Mouse (Mus musculus): Measurements from ENCODE around the gene Adam15. TPM values are rescaled to one million over a fixed set of nuclear protein-coding genes. Genes with fewer than 3 reads are reported as not detected.

The Adam15 gene
- 49.3 and 51.6 TPM in 2 replicates for polyA plus RNA-seq (2015; fragmentation: Nextera tagmentation; extraction: Ambion mirVana)

DNA sequence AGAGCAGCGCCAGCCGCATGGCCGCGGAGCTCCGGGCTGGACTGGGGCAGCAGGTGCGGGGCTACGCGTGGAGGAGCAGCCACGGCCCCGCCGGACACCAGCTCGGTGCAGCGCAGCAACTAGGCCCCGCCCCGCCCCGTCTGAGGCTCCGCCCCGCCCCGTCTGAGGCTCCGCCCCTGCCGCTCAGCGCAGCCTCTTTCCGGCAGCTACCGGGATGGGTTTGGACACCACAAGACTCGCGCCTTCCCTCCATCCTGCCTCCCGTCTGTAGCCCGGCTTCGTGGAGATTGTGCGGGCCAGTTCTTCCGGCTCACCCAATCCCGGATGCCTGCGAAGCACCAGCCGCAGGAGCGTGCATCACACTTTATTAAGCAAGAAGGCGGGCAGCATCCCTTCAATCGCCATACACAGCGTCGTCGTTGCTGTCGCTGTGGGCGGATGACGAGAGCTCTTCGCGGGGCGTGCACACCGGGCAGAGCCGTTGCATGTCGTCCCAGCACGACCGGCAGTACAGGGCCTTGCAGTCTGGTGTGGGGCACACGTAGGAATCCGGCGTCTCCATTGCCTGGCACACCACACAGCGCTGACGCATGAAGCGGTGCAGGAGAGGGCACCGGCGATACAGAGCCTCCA lies at the start of gene Adam15:
Gene Adam15, minus strand, starts transcription at position 128 of the 633 bp plus-strand sequence.
- Histone ChIP-seq H3K36me3 (ENCODE audit: control insufficient read depth, insufficient read depth, low read length) (no peaks in the 10 kb centered on the region; the same call in 1 of the 2 replicates), H3K9ac (ENCODE audit: low read depth, low read length) (peak within 1 kb of the TSS; percentile 77), H3K27ac (ENCODE audit: low read length) (peak within 1 kb of the TSS; percentile 54), H3K27me3 (replicated peaks; ENCODE audit: control insufficient read depth, insufficient read depth, low read length) (no peaks in the 10 kb centered on the region), H3K4me2 (ENCODE audit: low read depth, low read length) (peak within 1 kb of the TSS; percentile 99), H3K9me3 (ENCODE audit: control insufficient read depth, low read length) (no peaks in the 10 kb centered on the region), H3K4me1 (ENCODE audit: control insufficient read depth, insufficient read depth, low read length) (peaks cover 26% of the 10 kb centered on the region), H3K4me3 (ENCODE audit: low read length) (peak within 1 kb of the TSS; percentile 77)
- peak; percentile 90 for ATAC-seq
- WGBS = under 1% methylated on average over 59 of the region's 59 CpGs

DNA sequence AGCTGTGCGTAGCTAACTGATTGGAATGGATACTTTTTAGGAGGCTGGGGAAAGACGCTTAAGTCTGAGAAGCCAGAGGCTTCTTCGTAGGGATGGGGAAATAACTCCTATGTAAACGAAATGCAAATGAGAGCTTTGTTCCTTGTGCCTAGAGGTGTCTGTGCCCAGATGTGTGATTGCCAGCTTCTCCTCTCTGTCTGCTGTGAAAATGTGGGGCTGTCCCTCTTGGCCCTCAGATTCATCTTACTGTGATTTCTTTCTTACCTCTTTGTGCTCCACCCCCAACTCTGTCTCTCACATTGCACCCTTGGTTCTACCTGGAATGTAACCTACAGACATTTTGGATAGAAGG lies 46.8 kb upstream of the Adam15 start:
- peak overlapping the region; percentile 99 for H3K4me2 ChIP-seq (ENCODE audit: low read depth, low read length)

DNA sequence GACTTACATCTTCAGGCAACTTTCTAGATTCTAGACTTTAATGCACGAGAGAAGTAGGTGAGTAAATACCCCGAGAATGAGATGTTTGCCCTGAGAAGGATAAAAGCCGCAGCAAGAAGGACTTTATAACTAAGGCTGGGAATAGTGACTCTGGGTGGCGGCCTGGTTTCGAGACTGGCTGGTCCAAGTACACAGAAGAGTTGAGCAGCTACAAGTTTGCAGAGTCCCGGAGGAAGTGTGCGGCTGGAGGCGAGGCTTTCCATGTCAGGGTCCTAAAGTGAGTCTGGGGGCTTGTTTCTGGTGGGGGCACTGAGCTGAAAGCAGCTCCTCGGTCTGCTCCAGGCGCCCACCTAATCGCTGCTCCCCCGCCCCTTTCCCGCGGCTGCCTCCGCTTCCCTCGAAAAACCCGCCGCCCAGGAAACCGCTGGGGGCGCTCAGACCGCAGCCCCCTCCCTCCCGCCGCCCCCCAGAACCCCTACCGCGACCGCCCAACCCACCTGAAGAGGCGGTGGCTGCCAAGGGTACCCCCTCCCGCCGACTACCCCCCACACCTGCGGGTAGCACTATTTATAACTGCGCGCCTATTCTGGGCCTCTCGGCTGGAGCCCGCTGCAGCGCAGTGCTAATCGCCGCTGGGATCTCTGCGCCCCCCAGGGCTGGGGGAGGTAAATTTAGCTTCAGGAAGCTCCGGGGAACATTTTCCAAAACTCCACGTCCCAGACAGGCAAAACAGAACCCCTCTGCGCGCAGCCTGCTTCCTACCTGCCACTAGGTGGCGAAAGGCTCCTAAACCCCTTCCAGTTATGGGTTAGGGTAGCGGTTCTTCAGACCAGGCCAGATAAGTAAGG lies 46.2 kb upstream of the Adam15 start:
- H3K4me3 ChIP-seq (ENCODE audit: low read length) = peak overlapping the region; percentile 77
- H3K4me1 ChIP-seq (ENCODE audit: control insufficient read depth, insufficient read depth, low read length) = peaks cover 22% of the 10 kb centered on the region
- under 1% methylated on average over 40 of the region's 44 CpGs for WGBS
- no peak for ATAC-seq
- no peaks in the 10 kb centered on the region for H3K36me3 ChIP-seq (ENCODE audit: control insufficient read depth, insufficient read depth, low read length)
- no peaks in the 10 kb centered on the region for H3K27me3 ChIP-seq (replicated peaks; ENCODE audit: control insufficient read depth, insufficient read depth, low read length)
- H3K27ac ChIP-seq (ENCODE audit: low read length) = peak overlapping the region; percentile 97
- no peaks in the 10 kb centered on the region for H3K9me3 ChIP-seq (ENCODE audit: control insufficient read depth, low read length)
- peak overlapping the region; percentile 99 for H3K4me2 ChIP-seq (ENCODE audit: low read depth, low read length)
- H3K9ac ChIP-seq (ENCODE audit: low read depth, low read length) = peak overlapping the region; percentile 78

More for the DNA sequence above, 46.8 kb upstream of the Adam15 start:
- H3K9ac ChIP-seq (ENCODE audit: low read depth, low read length) = peak overlapping the region; percentile 78
- H3K4me3 ChIP-seq (ENCODE audit: low read length) = peak overlapping the region; percentile 77
- H3K27me3 ChIP-seq (replicated peaks; ENCODE audit: control insufficient read depth, insufficient read depth, low read length) = no peaks in the 10 kb centered on the region
- peak overlapping the region; percentile 97; the same call in 1 of the 2 replicates for H3K27ac ChIP-seq (ENCODE audit: low read length)
- ATAC-seq = no peak
- WGBS = 2% methylated on average over 4 of the region's 4 CpGs
- no peaks in the 10 kb centered on the region for H3K36me3 ChIP-seq (ENCODE audit: control insufficient read depth, insufficient read depth, low read length)
- H3K9me3 ChIP-seq (ENCODE audit: control insufficient read depth, low read length) = no peaks in the 10 kb centered on the region
- peaks cover 16% of the 10 kb centered on the region for H3K4me1 ChIP-seq (ENCODE audit: control insufficient read depth, insufficient read depth, low read length)

DNA sequence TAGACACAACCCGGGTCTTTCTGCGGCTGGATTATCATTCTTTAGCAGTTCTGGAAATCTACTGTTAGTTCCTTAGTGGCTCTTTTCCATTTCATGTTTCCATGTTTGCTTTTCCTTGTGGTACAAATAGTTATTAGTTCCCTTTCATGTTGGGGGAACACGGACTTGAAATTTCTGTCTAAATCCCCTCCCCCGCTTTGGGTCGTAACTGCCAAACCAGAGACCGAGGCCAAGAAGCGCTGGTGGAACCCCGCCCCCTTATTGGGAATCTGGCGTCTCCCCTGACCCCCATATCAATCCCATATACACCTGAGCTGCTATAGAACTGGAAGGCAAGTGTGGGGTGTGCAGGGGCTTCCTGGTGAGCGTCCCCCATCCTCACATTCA lies 45.6 kb upstream of the Adam15 start:
- H3K4me1 ChIP-seq (ENCODE audit: control insufficient read depth, insufficient read depth, low read length) = peaks cover 29% of the 10 kb centered on the region
- no peaks in the 10 kb centered on the region for H3K27me3 ChIP-seq (replicated peaks; ENCODE audit: control insufficient read depth, insufficient read depth, low read length)
- no peak for ATAC-seq
- no peaks in the 10 kb centered on the region for H3K9me3 ChIP-seq (ENCODE audit: control insufficient read depth, low read length)
- peak overlapping the region; percentile 77 for H3K4me3 ChIP-seq (ENCODE audit: low read length)
- H3K36me3 ChIP-seq (ENCODE audit: control insufficient read depth, insufficient read depth, low read length) = no peaks in the 10 kb centered on the region
- WGBS = 3% methylated on average over 10 of the region's 10 CpGs
- peak overlapping the region; percentile 78 for H3K9ac ChIP-seq (ENCODE audit: low read depth, low read length)
- H3K27ac ChIP-seq (ENCODE audit: low read length) = peak overlapping the region; percentile 97
- H3K4me2 ChIP-seq (ENCODE audit: low read depth, low read length) = peak overlapping the region; percentile 99

DNA sequence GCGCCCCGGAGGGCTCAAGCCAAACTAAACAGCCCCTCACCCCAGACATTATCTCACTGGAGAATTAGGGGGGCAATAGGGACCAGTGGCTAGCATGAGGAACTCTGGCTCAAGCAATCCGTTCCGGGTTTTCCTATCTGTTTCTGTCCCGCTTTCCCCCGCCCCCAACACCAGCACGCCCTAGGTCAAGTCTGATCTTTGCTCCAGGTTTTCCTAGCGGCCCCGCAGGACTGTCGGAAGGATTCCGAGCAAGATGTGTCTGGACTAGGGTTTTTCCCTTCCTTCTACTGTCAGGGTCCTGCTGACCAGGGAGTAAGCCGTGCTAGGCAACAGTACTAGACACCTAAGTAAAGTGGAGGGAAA lies 45.1 kb upstream of the Adam15 start:
- under 1% methylated on average over 12 of the region's 12 CpGs for WGBS
- peak overlapping the region; percentile 99 for H3K4me2 ChIP-seq (ENCODE audit: low read depth, low read length)
- peak; percentile 41 for ATAC-seq

DNA sequence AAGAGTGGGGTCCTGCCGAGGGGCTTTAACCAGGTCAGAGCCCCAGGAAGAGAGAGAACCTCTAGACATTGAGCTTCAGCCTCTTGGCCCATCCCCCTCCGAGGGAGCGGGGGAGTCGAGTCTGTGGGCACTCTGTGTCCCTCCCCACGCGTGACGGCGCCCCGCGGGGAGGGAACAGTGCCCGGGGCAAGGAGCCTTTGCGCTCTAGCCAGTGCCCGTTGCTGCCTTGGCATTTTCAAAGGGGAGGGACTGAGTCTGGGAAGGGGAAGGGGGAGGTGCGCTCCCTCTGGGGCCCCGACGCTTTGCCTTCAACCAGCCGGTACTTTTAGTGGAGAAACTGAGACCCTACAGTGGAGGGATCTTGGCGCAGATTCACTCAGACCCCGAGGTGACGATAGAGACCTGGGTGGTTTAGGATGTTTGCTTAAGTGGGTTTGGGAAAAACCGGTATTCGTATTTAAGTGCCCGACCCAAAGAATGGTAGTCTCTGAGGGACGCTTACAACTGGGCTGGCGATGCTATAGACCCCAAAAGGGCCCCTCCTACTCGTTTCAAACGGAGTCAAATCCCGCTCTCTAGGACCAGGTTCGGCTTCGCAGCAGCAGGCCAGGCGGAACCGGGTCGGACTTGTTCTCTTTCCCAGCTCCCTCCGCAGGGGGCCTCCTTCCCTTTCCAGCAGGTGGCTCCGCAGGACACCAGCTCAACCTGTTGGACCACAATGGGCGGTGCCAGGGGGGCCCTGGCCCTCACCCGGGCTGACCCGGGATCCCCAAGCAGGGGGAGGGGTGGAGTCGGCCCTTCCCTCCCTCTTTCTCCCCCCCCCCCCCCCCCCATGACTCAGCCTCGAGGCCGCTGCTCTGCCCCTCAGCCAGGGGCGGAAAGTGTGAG lies 44.5 kb upstream of the Adam15 start, which contains the start of gene Zbtb7b:
Gene Zbtb7b, minus strand, starts transcription at position 771 of the 888 bp plus-strand sequence.
- peak; percentile 68 for ATAC-seq
- peaks cover 40% of the 10 kb centered on the region for H3K4me1 ChIP-seq (ENCODE audit: control insufficient read depth, insufficient read depth, low read length)
- peak within 1 kb of the TSS; percentile 77 for H3K4me3 ChIP-seq (ENCODE audit: low read length)
- H3K4me2 ChIP-seq (ENCODE audit: low read depth, low read length) = peak within 1 kb of the TSS; percentile 99
- peak within 1 kb of the TSS; percentile 85 for H3K9ac ChIP-seq (ENCODE audit: low read depth, low read length)
- H3K27me3 ChIP-seq (replicated peaks; ENCODE audit: control insufficient read depth, insufficient read depth, low read length) = no peaks in the 10 kb centered on the region
- under 1% methylated on average over 40 of the region's 42 CpGs for WGBS
- H3K9me3 ChIP-seq (ENCODE audit: control insufficient read depth, low read length) = no peaks in the 10 kb centered on the region
- peak within 1 kb of the TSS; percentile 97 for H3K27ac ChIP-seq (ENCODE audit: low read length)
- no peaks in the 10 kb centered on the region for H3K36me3 ChIP-seq (ENCODE audit: control insufficient read depth, insufficient read depth, low read length)

More for the DNA sequence above, 45.1 kb upstream of the Adam15 start:
- peak overlapping the region; percentile 85 for H3K9ac ChIP-seq (ENCODE audit: low read depth, low read length)
- peak overlapping the region; percentile 97 for H3K27ac ChIP-seq (ENCODE audit: low read length)
- peaks cover 34% of the 10 kb centered on the region for H3K4me1 ChIP-seq (ENCODE audit: control insufficient read depth, insufficient read depth, low read length)
- peak overlapping the region; percentile 77 for H3K4me3 ChIP-seq (ENCODE audit: low read length)
- H3K9me3 ChIP-seq (ENCODE audit: control insufficient read depth, low read length) = no peaks in the 10 kb centered on the region
- no peaks in the 10 kb centered on the region for H3K36me3 ChIP-seq (ENCODE audit: control insufficient read depth, insufficient read depth, low read length)
- no peaks in the 10 kb centered on the region for H3K27me3 ChIP-seq (replicated peaks; ENCODE audit: control insufficient read depth, insufficient read depth, low read length)

DNA sequence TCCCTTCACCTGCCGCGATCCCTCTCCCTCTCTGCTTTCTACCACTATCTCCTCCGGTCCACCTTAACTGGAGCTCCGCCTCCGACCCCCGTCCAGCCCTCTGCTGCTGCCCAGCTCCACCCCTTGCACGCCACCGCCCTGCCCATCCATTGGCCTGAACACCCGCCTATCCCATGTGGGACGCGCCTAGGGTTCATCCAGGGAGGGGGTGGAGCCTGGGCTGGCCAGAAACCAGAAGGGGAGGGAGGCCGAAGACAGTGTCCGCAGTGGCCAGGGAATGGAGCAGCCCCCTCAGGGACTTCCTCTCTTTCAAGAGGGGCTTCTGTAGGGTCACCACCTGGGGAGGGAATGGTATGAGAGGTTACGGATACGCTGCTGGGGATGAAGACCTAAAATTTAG lies 43.8 kb upstream of the Adam15 start:
- Histone ChIP-seq H3K9me3 (ENCODE audit: control insufficient read depth, low read length) (no peaks in the 10 kb centered on the region), H3K9ac (ENCODE audit: low read depth, low read length) (peak overlapping the region; percentile 85), H3K4me2 (ENCODE audit: low read depth, low read length) (peak overlapping the region; percentile 99), H3K27ac (ENCODE audit: low read length) (peak overlapping the region; percentile 97), H3K4me3 (ENCODE audit: low read length) (peak overlapping the region; percentile 77), H3K27me3 (replicated peaks; ENCODE audit: control insufficient read depth, insufficient read depth, low read length) (no peaks in the 10 kb centered on the region), H3K4me1 (ENCODE audit: control insufficient read depth, insufficient read depth, low read length) (peaks cover 45% of the 10 kb centered on the region), H3K36me3 (ENCODE audit: control insufficient read depth, insufficient read depth, low read length) (no peaks in the 10 kb centered on the region)
- peak; percentile 87 for ATAC-seq
- WGBS = 0% methylated on average over 15 of the region's 15 CpGs

DNA sequence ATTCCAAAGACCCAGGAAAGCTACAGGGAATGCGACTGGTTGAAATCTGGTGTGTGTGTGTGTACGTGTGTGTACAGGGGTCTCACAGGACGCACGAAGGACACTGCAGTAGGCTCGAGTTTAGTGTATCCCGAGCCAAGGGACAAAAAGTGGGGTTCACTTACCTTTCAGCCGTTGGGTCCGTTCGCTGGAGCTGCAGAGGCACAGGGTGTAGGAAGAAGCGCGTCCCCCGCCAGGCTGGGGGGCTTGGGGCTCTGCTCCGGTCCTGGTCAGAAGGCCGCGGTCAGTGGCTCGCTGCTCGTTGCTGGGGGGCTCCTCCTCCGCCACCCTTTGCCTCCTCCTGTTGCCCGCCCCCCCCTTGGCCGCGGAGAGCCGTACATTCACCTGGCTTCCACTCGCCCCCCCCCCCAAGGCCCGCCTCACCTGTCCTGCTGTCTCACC lies 43.1 kb upstream of the Adam15 start:
- no peaks in the 10 kb centered on the region for H3K27me3 ChIP-seq (replicated peaks; ENCODE audit: control insufficient read depth, insufficient read depth, low read length)
- no peak for ATAC-seq
- WGBS = under 1% methylated on average over 21 of the region's 24 CpGs
- peak overlapping the region; percentile 85 for H3K9ac ChIP-seq (ENCODE audit: low read depth, low read length)
- H3K36me3 ChIP-seq (ENCODE audit: control insufficient read depth, insufficient read depth, low read length) = no peaks in the 10 kb centered on the region
- H3K27ac ChIP-seq (ENCODE audit: low read length) = peak overlapping the region; percentile 99
- H3K4me1 ChIP-seq (ENCODE audit: control insufficient read depth, insufficient read depth, low read length) = peaks cover 45% of the 10 kb centered on the region
- peak overlapping the region; percentile 77 for H3K4me3 ChIP-seq (ENCODE audit: low read length)
- peak overlapping the region; percentile 94 for H3K4me2 ChIP-seq (ENCODE audit: low read depth, low read length)
- no peaks in the 10 kb centered on the region for H3K9me3 ChIP-seq (ENCODE audit: control insufficient read depth, low read length)
